Mouse (Mus musculus) R1 (cell line): Measurements from ENCODE around the gene Asdurf.
"Not testable (repeated sequence)": the region's sequence is repeated elsewhere in the genome, so short reads cannot be mapped to it uniquely, and the experiment has no call there.

Experiments
- DNase-seq: peaks from one replicate; pipeline ENCODE4 v3.0.0-alpha.2; 2018; ENCODE audit warnings: low read depth, low spot score

The Asdurf gene

DNA sequence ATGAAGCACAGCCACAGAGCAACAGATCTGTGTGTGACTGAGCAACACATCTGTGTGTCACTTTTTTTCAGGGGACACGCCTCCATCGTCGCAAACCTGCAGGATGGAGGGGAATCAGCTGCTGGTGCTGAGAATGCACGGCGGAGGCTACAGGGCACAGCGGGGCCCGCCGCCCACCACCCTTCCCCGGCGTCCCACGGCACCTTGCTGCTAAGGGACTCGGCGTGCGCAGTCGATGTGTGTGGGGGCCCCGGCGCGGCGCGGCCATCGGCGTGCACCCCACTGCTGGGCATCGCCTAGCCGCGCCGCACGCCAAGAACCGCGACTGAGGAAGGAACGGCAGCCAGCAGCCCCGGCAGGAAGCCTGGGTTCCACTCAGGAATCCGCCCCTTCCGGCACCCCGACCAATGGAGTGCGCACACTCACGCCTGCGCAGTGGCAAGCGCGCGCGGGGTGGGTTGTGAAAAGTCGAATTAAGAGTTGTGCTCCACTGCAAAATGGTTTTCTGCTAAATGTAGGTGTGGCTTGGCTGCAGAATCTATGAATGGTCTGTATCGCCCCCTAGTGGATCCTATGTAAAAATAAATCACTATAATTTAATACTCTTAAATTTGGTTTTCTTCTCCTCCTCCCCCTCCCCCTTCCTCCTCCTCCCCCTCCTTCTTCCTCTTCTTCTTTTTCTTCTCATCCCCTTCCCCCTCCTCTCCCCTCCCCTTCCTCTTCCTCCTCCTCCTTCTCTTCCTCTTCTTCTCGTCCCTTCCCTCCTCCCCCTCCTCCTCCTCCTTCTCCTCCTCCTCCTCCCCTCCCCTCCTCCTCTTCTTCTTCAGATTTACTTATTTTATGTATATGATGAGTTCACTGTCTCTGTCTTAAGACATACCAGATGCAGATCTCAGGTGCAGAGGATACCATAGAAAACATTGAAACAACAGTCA is at the start of gene Asdurf, which contains the start of the genes Gm28551 and Asnsd1:
Gene Asdurf (minus strand): TSS at position 293 of the 935 bp plus-strand sequence.
Gene Gm28551 (minus strand): TSS at position 341 of the 935 bp plus-strand sequence.
Gene Asnsd1 (minus strand): TSS at position 426 of the 935 bp plus-strand sequence.
- peak; percentile 97 for DNase-seq

- peak; percentile 71 for DNase-seq
These were observed 41.7 kb upstream of the Asdurf start for GRCm38 (mm10) chr1:53393936-53394760.

DNA sequence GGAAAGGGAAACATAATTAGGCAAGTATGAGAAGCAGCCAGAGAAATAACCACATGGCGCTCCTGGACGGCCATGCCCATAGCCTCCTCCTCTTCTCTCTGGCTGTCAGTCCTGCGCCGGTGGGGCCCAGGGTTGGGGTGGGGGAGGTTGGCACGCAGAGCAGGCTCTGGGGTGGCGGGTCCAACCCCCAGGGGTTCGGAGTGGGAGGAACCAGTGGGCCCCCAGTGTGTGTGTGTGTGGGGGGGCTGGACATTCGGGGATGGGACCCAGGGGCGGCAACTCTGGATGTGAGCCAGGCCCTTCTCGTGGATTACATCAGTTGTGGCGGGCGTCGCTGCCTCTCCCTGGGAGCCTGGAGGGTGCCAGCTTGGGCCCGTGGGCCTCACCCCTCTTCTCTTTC is 36.3 kb upstream of the Asdurf start:
- DNase-seq = no peak

GRCm38 (mm10) chr1:53384085-53384688 is 31.8 kb upstream of the Asdurf start:
- no peak for DNase-seq

DNA sequence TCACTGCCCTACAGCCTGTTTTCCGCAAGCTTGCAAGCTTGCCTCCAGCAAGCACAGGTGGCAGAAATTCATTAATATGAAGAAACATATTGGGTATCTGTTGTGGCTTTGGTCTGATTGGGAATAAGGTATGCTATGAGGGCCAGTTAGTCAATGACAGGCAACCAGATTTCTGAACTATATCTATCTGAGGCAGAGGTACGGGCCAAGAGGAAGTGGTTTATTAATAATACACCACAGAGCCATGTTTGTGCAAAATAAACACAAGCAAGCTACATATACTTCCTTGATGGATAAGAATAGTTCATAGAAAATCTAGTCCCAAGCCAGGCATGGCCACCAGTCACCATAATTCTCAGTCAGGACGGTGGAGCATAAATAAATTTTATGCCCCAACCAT is 25.3 kb upstream of the Asdurf start:
- DNase-seq = no peak

DNA sequence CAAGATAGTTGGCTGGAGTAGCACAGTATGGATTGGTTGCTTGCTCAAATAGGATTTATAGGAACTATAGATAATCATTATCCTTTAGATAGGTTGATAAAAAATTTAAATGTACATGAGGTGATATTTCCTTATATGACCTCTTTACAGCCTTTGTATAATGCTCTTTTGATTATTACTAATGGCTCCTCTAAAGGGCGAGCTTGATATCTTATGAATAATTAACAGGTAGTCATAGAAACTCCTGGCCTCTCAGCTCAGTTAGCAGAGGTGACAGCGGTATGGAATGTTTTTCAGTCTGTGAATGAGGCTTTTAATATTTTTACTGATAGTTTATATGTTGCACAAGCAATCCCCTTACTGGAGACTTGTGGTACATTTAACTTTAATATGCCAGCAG is 23.5 kb upstream of the Asdurf start:
- not testable (repeated sequence) for DNase-seq

DNA sequence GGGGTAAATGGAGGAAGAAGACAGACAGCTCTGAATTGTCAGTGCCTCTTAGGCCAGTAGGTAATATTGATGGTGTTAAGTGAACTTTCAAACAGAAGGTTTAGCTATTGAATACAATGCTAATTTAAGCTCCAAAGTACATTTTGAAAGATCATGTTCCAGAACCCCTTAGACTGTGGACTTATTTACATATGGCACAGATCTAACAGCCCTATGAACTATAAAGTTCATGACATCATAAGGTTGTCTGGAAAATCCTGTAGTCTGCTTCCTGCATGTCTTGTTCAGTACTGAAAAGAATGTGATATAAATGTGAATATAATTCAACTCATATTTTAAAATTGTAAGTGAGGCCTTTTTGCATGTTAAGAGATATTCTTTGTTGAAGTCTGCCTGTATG is 6.6 kb upstream of the Asdurf start:
- no peak for DNase-seq

DNA sequence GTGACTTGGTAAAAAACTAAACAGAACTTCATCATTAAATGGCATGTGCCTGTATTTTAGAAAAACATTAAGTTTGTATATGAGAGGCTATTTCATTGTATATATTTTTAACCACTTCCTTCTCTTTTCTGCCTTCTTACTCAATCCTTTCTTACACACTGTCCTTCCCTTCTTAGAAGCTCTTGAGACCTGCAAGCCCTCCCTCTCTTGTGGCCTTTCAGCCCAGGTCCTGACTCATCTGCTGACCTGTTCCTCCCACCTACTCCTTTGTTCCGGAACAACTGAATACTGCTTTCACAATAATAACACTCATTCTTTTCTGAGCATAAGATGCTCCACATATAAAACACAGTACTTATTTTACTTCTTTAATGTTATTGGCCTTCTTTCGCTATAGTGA is 11.3 kb downstream of the Asdurf start:
- no peak for DNase-seq

DNA sequence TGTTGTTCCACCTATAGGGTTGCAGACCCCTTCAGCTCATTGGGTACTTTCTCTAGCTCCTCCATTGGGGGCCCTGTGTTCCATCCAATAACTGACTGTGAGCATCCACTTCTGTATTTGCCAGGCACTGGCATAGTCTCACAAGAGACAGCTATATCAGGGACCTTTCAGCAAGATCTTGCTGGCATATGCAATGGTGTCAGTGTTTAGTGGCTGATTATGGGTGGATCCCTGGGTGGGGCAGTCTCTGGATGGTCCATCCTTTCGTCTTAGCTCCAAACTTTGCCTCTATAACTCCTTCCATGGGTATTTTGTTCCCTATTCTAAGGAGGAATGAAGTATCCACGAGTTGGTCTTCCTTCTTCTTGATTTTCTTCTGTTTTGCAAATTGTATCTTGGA is 15.0 kb downstream of the Asdurf start:
- DNase-seq = not testable (repeated sequence)

DNA sequence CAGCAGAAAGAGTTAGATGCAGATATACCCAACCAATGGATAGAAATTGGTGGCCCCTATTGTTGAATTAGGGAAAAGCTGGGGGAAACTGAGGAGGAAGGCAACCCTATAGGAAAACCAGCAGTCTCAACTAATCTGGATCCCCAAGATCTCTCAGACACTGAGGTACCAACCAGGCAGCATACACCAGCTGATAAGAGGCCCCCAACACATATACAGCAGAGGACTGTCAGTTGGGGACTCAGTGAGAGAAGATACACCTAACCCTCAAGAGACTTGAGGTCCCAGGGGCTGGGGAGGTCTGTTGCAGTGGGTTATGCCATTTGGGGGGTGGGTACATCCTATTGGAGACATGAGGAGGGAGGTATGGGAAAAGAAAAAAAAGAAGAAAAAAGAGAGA is 17.0 kb downstream of the Asdurf start:
- DNase-seq = no peak

- not testable (repeated sequence) for DNase-seq
These were observed 18.9 kb downstream of the Asdurf start for GRCm38 (mm10) chr1:53333527-53333926.

GRCm38 (mm10) chr1:53324827-53325494 is 27.5 kb downstream of the Asdurf start:
- no peak for DNase-seq

DNA sequence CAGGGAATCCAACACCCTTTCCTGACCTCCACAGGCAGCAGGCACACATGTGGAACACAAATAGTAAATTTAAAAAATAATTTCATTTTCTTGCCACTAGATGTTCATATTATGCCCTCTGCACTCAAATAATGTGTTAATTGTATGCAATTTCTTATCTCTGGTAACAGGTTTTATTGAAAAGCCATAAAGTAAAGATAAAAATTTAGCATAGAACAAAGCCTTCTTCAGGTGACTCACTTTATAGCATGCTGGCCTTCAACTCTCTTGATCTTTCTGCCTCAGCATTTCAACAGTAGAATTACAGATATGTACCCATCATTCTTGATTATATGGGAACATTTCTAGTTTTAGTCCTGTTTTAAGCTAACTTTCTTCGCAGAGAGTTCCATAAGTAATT is 28.1 kb downstream of the Asdurf start:
- DNase-seq = no peak

DNA sequence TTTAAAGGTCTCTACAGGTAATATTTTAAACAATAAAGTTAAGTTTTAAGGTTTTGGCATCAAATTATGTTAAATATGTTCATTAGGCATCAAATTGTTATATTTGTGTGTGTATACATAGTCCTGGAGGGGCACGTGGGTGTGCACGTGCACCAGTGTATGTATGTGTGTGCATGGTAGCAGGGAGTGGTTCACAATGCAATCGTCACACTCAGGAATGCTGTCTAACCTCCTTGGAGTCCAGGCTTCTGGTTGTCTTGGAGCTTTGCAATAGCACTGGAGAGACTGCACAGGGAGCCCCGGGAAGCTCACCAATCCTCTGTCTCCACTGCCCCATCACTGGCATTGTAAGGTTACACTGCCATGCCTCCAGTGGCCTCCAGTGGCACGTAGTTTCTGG is 29.2 kb downstream of the Asdurf start:
- DNase-seq = peak; percentile 41

DNA sequence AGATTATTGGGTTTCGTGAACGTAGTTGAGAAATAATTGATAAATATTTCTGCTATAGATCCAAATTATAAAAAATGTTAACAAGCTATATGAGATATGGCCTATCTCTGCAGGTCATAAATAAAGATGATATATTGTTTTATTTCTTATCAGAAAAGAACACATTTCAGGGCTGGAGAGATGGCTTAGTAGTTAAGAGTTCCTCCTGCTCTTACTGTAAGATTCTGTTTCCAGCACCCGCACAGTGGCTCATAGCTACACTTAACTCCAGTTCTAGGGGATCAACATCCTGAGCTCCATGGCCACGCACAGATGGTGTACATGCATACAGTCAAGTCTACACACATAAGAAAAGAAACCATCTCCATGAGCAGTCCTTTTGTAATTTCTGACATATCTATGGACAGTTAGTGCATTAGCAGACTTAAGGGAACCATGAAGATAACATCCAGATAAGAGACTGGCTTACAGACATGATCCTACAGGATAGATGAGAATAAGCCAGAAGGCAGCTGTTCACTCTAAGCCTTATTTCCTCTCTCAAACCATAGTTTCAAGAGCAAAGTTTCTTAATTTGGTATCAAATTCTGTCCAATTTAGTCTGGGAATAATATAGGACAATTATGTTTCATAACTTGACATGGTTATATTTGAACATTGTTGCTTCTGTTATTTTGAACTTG is 30.6 kb downstream of the Asdurf start:
- no peak for DNase-seq

- DNase-seq = peak; percentile 85
These were observed 39.1 kb downstream of the Asdurf start, which contains the start of gene Osgepl1 for GRCm38 (mm10) chr1:53312989-53313967. Gene Osgepl1 (plus strand): TSS chr1:53313624.

- DNase-seq = no peak
These were observed 51.9 kb downstream of the Asdurf start for GRCm38 (mm10) chr1:53300506-53300905.
